Mouse (Mus musculus): ENCODE measurements around the gene Tmigd3. TPM values are rescaled to one million over a fixed set of nuclear protein-coding genes. Genes with fewer than 3 reads are reported as not detected.

Tmigd3 gene
- under 1 TPM in 1 of 2 experiments, not detected in 1; 0.25 TPM for total RNA-seq (2021)
- long read RNA-seq, experiment 1, partial matches to known transcripts = 0 of 1 reads
- long read RNA-seq, experiment 1, other reads (novel, unspliced or antisense) = 0 of 1 reads
- long read RNA-seq, experiment 2 = 0 reads

DNA sequence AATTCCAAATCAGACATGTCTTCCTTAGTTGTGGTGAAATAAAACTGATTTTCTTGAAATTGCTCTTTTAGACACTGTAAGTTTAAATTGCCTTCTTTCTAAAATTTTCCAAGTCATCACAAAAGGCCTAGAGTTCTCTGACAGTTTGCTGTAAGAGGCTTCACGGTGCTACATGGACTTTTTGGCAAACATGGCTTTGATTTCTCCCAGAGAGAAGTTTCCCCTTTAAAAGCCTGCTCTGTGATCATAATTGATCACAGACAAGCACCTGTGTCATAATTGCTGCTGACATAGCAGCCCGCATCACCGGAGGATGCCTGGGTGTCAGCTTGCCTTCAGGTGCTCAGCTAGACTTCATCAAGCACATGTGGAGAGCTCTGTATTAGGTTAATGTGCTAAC lies at the start of gene Tmigd3, which contains the start of gene Adora3:
Gene Tmigd3, plus strand, starts transcription at position 346 of the 400 bp plus-strand sequence.
Gene Adora3, plus strand, starts transcription at position 301 of the 400 bp plus-strand sequence.
- DNase-seq (ENCODE audit: low spot score in 2 of 2) = no peak

DNA sequence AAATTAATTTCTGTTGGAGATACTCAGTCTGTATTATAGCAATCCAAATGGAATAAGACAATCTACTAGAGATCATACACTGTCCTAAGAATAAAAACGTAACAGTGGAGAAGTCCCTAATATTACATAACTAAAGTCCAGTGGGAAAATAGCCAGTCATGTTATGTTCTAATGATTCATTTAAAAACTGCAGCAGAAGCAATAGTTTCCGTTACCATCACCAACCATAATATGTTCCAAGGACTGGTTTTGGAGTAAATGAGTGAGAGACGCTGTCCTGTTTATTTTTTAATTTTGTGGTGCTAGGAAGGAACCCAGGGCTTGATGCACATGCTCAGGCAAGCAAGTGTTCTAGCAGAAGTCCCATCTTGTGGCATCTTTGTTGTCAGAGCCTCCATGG lies 49.2 kb upstream of the Tmigd3 start:
- DNase-seq (ENCODE audit: low spot score in 2 of 2) = no peak

DNA sequence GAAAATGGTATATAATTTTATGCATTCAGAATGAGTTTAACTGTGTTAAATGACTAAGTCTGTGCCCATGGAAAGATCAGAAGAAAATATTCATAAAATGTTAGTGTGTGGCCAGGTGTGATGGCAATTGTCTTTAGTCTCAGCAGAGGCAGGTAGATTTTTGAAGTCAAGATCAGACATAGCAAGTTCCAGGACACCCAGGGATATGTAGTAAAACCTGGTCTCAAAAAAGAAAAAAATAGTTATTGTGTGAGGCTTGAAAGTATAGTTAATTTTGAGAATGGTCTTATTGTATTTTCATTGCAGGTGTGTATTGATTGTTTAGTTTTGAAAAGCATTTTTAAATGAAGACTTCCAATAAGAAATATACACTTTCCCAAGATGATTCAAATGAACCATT lies 47.1 kb upstream of the Tmigd3 start:
- no peak for DNase-seq (ENCODE audit: low spot score in 2 of 2)

GRCm38 (mm10) chr3:105824103-105824502 lies 46.6 kb upstream of the Tmigd3 start:
- no peak for DNase-seq (ENCODE audit: low spot score in 2 of 2)

- DNase-seq (ENCODE audit: low spot score in 2 of 2) = no peak
Observed at GRCm38 (mm10) chr3:105824704-105825103, 46.0 kb upstream of the Tmigd3 start.

DNA sequence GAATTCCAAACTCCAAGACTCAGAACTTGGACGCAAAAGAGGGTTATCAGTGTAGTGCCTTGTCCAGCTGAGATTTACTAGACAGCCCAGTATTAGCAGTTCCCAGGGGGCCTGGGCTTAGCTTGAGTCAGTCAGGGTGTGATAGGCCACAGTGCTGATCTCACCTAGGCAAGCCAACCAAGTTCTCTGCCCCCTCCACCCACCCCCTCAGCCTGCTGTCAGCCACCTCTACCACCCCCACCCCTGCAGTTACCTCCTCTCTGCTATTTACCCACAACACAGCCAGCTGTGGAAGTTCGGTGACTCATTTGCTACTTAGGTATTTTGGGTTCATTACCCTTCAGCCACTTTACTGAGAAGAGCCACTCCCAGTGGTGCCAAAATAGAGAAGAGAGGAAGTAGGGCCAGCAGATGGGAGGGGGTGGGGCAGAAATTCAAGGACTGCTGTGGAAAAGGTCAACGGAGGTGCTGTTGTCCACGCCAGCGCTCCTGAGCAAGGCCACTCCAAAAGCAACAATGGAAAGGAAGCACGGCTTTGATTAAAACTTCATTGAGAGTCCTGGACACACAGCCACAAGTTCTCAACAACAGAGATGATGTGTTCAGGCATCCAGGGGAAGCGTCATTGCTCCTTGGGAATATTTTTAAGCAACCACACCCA lies 45.1 kb upstream of the Tmigd3 start:
- no peak for DNase-seq (ENCODE audit: low spot score in 2 of 2)

- DNase-seq (ENCODE audit: low spot score in 2 of 2) = no peak
Observed at GRCm38 (mm10) chr3:105831584-105831983, 39.1 kb upstream of the Tmigd3 start.

GRCm38 (mm10) chr3:105835875-105836274 lies 34.8 kb upstream of the Tmigd3 start:
- no peak for DNase-seq (ENCODE audit: low spot score in 2 of 2)

DNA sequence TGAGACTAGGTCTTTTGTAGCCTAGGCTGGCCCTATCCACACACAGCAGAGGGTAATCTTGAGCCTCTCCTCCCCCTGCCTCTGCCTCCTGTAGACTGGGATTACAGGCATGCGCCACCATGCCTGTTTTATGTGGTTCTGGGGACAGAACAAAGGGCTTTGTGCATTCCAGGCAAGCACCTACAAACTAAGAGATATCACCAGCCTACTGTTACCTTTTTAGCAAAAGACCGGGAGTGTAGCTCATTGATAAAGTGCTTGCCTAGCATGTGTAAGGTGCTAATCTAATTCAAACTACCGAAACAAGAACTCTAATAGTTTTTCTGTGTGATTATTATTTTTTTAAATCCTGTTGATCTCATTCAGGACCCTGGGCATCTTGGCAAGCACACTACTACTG lies 33.8 kb upstream of the Tmigd3 start:
- no peak for DNase-seq (ENCODE audit: low spot score in 2 of 2)

- DNase-seq (ENCODE audit: low spot score in 2 of 2) = no peak
Observed at GRCm38 (mm10) chr3:105838655-105839054, 32.0 kb upstream of the Tmigd3 start.

DNA sequence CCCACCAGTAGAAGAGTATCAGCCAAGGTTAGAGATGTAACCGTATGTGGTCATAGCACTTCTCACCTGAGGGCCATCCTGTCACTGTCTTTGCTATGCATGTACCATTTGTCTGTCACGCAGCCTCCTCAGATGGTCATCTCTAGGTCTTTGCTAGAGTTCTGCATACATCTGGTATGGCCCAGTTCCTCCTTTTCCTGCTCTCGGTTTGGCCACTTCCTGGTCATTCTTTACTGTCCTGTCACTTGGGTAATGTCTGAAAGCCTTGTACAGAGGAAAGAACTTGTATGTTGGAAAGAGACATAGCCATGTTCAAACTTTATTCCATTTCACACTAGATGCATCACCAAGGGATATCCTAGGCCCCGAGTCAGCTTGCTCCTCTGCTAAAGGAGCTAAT lies 30.9 kb upstream of the Tmigd3 start:
- no peak for DNase-seq (ENCODE audit: low spot score in 2 of 2)

DNA sequence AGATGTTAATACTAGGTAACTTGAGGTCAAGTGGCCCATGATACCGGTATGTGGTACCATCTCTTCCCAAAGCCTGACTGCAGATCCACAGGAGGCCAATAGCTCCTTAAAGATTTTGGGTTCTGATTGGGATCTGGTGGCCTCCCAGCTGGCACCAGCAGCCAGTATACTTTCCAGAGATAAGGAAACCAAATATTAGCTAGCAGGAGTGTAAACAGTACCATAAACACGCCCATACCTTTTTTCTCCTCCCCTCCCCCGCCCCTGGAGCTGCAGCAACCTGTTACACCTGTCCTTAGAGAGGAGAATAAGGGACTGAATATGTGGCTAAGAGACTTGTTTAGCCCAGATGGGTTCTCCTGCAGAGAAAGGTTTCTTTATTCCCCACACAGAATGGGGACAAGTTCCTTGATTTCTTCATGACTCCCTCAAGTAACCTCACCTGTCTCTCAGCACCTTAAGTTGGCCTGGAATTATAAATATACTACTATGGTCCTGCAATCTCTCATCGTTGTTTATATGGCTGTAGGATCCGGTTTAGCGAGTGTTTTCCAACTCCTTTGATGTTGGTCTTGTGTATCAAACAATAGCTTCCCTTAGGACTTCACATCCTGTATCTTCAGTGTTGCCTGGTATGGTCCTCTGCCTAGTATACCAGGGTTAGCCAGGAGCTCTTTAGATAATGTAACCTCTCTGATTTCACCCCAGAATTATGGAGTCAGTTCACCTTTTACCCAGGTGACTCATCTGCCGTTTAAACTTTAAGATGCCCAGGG lies 24.2 kb upstream of the Tmigd3 start:
- no peak for DNase-seq (ENCODE audit: low spot score in 2 of 2)

DNA sequence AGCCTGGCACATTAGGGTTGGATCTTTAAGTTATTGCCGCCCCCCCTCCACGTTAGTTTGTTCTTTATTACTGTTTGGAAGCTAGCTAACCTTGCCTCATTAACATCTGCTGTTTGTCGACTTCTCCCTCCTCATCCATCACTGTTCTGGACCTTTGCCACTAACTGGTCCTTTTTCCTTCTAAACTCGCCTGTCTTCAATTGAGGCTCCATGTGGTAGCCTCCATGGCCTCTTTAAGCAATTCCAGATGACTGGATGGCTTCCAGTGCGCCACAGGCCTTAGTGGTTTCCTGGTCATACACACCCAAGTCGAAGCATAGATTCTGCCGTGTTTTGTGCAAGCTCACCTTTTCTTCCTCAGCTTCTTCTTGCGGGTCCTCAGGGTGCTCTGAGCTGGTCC lies 16.9 kb upstream of the Tmigd3 start:
- DNase-seq (ENCODE audit: low spot score in 2 of 2) = no peak

DNA sequence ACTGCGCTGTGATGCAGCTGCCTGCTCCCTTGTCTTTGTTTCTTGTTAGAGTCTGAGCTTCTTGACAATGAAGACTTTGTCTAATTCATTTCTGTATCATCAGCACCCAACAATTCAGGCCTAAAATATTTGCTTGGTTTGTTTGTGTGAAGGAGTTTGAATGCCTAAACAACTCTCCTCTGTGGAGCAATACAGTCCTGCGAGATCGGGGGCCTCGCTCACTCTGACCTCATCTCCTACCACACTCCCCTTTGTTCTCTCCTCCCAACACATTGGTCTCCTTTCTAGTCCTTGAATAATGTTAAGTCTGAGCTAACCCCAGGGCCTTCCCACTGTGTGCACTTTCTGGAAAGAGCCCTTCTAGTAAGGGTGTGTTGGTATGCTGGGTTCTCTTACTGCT lies 15.9 kb upstream of the Tmigd3 start:
- DNase-seq (ENCODE audit: low spot score in 2 of 2) = no peak

- DNase-seq (ENCODE audit: low spot score in 2 of 2) = no peak
Observed at GRCm38 (mm10) chr3:105857513-105857912, 13.2 kb upstream of the Tmigd3 start.

DNA sequence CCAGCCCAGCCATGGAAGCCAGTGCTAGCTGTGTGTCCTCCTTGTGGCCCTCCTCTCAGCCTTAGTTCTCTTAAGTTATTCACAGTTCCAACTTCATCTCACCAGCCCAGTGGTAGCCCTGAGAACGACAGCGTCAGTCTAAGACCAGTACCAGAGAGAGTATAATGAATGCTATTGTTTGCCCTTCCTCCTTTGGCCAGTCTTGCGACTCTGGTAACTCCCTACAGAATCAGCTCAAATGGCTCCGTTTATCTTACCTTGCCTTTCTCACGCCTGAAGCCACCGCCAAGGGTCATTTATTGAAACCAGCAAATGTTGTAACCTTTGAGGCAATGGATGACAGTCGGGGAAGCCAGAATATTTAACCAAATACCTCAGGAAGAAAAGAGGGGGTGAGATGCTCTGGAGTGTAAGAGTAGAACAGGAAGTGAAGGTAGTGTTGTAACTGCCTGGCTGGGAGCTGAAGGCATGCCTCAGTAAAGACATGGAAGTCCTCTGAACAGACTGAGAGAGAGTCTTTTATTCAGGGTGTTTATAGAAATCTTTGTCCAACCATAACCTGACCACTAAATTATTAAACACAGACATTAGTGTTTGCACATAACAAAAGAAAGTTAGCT lies 8.8 kb upstream of the Tmigd3 start:
- no peak for DNase-seq (ENCODE audit: low spot score in 2 of 2)

- no peak for DNase-seq (ENCODE audit: low spot score in 2 of 2)
Observed at GRCm38 (mm10) chr3:105864123-105864522, 6.6 kb upstream of the Tmigd3 start.

DNA sequence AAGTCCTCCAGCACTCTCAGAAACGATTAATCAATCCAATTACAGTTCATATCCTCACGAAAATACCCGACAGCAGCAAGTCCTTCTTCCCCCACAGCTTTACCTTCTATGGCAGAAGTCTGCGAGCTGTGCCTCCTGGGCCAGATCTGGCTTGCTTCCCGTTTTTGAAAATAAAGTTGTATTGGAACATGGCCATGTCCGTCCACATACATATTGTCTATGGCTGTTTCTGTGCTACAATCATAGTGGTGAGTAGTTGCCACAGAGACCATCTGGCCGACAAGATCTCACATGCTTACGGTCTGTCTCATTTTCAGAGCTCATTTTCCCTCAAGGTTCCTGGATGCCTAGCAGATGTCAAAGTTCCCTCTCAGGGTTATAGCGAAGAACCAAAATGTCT lies 5.6 kb upstream of the Tmigd3 start:
- no peak for DNase-seq (ENCODE audit: low spot score in 2 of 2)

DNA sequence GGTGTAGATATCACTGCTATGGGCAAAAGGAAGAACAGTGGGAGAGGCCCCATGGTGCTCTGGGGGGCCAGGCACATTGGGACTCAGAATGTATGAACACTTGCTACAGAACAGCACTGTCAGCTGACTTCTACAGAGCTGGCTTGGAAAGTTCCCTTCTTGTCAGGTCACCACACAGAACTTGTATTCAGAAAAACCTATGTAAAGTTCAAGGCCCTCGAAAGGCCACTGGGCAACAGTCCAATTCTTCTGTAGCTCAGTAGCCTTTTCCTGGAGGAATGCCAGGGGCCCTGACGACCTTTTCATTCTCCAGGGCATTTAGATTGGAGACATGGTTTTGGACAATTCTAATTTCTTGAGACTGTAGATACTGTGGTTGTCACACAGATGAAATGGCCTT lies 2.6 kb upstream of the Tmigd3 start:
- DNase-seq (ENCODE audit: low spot score in 2 of 2) = peak in 1 of 2 experiments; percentile 43

DNA sequence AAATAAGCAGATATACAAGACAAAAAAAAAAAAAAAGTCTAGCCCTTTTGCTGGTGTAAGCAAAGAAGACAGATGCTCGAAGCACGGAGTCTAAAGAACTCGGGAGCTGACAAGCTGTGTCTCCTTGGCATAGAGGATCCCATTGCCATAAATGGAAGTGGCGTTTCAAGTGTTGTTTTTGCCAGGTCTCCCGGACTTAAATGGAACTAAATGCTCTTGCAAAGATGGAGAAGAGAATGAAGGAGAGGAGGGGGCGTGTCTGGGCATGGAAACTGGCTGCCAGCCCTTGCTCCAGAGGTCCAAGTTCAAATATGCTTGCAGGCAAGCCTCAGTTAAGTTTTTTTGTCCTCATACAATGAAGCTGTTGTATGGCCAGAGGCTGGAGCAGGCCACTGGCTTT lies 1.3 kb downstream of the Tmigd3 start:
- no peak for DNase-seq (ENCODE audit: low spot score in 2 of 2)

GRCm38 (mm10) chr3:105872579-105872978 lies 1.9 kb downstream of the Tmigd3 start:
- DNase-seq (ENCODE audit: low spot score in 2 of 2) = no peak
